Mouse (Mus musculus): Measurements from ENCODE around the gene 2410004B18Rik.
"Not testable (repeated sequence)": the region's sequence is repeated elsewhere in the genome, so short reads cannot be mapped to it uniquely, and the experiment has no call there.

The 2410004B18Rik gene

GRCm38 (mm10) chr3:145964473-145964872 is 26.7 kb downstream of the 2410004B18Rik start:
- DNase-seq (ENCODE audit: low read depth) = no peak

- DNase-seq (ENCODE audit: low read depth) = not testable (repeated sequence)
Observed at GRCm38 (mm10) chr3:145965583-145965982, 27.8 kb downstream of the 2410004B18Rik start.

- DNase-seq (ENCODE audit: low read depth) = no peak
Observed at GRCm38 (mm10) chr3:145966806-145967205, 29.0 kb downstream of the 2410004B18Rik start.

- no peak for DNase-seq (ENCODE audit: low read depth)
Observed at GRCm38 (mm10) chr3:145969031-145969501, 31.3 kb downstream of the 2410004B18Rik start.

GRCm38 (mm10) chr3:145971501-145971900 is 33.7 kb downstream of the 2410004B18Rik start:
- DNase-seq (ENCODE audit: low read depth) = no peak

- DNase-seq (ENCODE audit: low read depth) = no peak
Observed at GRCm38 (mm10) chr3:145974986-145975385, 37.2 kb downstream of the 2410004B18Rik start.

GRCm38 (mm10) chr3:145985333-145985925 is 47.6 kb downstream of the 2410004B18Rik start:
- no peak for DNase-seq (ENCODE audit: low read depth)

GRCm38 (mm10) chr3:145986317-145987001 is 48.6 kb downstream of the 2410004B18Rik start:
- no peak for DNase-seq (ENCODE audit: low read depth)

- peak; percentile 42 for DNase-seq (ENCODE audit: low read depth)
Observed at GRCm38 (mm10) chr3:145987268-145987969, 49.6 kb downstream of the 2410004B18Rik start, which contains the start of gene Syde2. Gene Syde2 (plus strand): TSS chr3:145987870.

- DNase-seq (ENCODE audit: low read depth) = peak; percentile 41
Observed at GRCm38 (mm10) chr3:145987970-145988683, 50.3 kb downstream of the 2410004B18Rik start.

- DNase-seq (ENCODE audit: low read depth) = no peak
Observed at GRCm38 (mm10) chr3:145988684-145989575, 51.1 kb downstream of the 2410004B18Rik start.

- DNase-seq (ENCODE audit: low read depth) = no peak
Observed at GRCm38 (mm10) chr3:145989576-145990081, 51.8 kb downstream of the 2410004B18Rik start.

GRCm38 (mm10) chr3:145991130-145991529 is 53.3 kb downstream of the 2410004B18Rik start:
- DNase-seq (ENCODE audit: low read depth) = no peak

- no peak for DNase-seq (ENCODE audit: low read depth)
Observed at GRCm38 (mm10) chr3:145991976-145992730, 54.3 kb downstream of the 2410004B18Rik start.

- DNase-seq (ENCODE audit: low read depth) = no peak
Observed at GRCm38 (mm10) chr3:145992796-145993195, 55.0 kb downstream of the 2410004B18Rik start.

- no peak for DNase-seq (ENCODE audit: low read depth)
Observed at GRCm38 (mm10) chr3:145993481-145994201, 55.8 kb downstream of the 2410004B18Rik start.

Measured in naive thymus-derived CD4-positive, alpha-beta T cell, adult 2 months (primary cell).